Mouse (Mus musculus): ENCODE results near the gene Ccdc70. TPM values are rescaled to one million over a fixed set of nuclear protein-coding genes. Genes with fewer than 3 reads are reported as not detected.

Ccdc70 gene
- polyA plus RNA-seq, 1 experiment from 2014 or later = not detected

GRCm38 (mm10) chr8:21992184-21992583 is 22.6 kb downstream of the Ccdc70 start:
- Histone ChIP-seq H3K9me3 (no peaks in the 10 kb centered on the region), H3K9ac (replicated peaks) (no peak overlapping the region), H3K4me3 (no peak overlapping the region), H3K36me3 (no peaks in the 10 kb centered on the region), H3K27me3 (no peaks in the 10 kb centered on the region), H3K4me2 (replicated peaks) (no peak overlapping the region), H3K4me1 (no peaks in the 10 kb centered on the region), H3K27ac (replicated peaks) (no peak overlapping the region)
- peak; percentile 82 for ATAC-seq (ENCODE audit: low FRiP score, low read depth)
- 33% methylated on average over 6 of the region's 6 CpGs for WGBS

- H3K4me3 ChIP-seq = no peak overlapping the region
- no peak overlapping the region for H3K27ac ChIP-seq (replicated peaks)
- H3K9ac ChIP-seq (replicated peaks) = no peak overlapping the region
- H3K27me3 ChIP-seq = no peaks in the 10 kb centered on the region
- H3K4me2 ChIP-seq (replicated peaks) = no peak overlapping the region
- 57% methylated on average over 3 of the region's 3 CpGs for WGBS
- no peaks in the 10 kb centered on the region for H3K36me3 ChIP-seq
- ATAC-seq (ENCODE audit: low FRiP score, low read depth) = no peak
- no peaks in the 10 kb centered on the region for H3K4me1 ChIP-seq
- no peaks in the 10 kb centered on the region for H3K9me3 ChIP-seq
Measured at GRCm38 (mm10) chr8:21995181-21995580, 25.6 kb downstream of the Ccdc70 start.

GRCm38 (mm10) chr8:22004750-22005522 is 35.4 kb downstream of the Ccdc70 start:
- Histone ChIP-seq H3K27ac (replicated peaks) (no peak overlapping the region), H3K27me3 (no peaks in the 10 kb centered on the region), H3K9me3 (no peaks in the 10 kb centered on the region), H3K36me3 (no peaks in the 10 kb centered on the region), H3K4me2 (replicated peaks) (no peak overlapping the region), H3K4me3 (no peak overlapping the region), H3K4me1 (no peaks in the 10 kb centered on the region), H3K9ac (replicated peaks) (no peak overlapping the region)
- ATAC-seq (ENCODE audit: low FRiP score, low read depth) = peak; percentile 69
- 78% methylated on average over 14 of the region's 14 CpGs for WGBS

GRCm38 (mm10) chr8:22006423-22006822 is 36.8 kb downstream of the Ccdc70 start:
- Histone ChIP-seq H3K27ac (replicated peaks) (no peak overlapping the region), H3K9me3 (no peaks in the 10 kb centered on the region), H3K9ac (replicated peaks) (no peak overlapping the region), H3K36me3 (no peaks in the 10 kb centered on the region), H3K4me2 (replicated peaks) (no peak overlapping the region), H3K4me3 (no peak overlapping the region), H3K27me3 (no peaks in the 10 kb centered on the region), H3K4me1 (no peaks in the 10 kb centered on the region)
- WGBS = 85% methylated on average over 6 of the region's 6 CpGs
- ATAC-seq (ENCODE audit: low FRiP score, low read depth) = no peak

- no peak overlapping the region for H3K4me2 ChIP-seq (replicated peaks)
- WGBS = 74% methylated on average over 3 of the region's 3 CpGs
- no peak overlapping the region for H3K27ac ChIP-seq (replicated peaks)
- no peaks in the 10 kb centered on the region for H3K36me3 ChIP-seq
- no peak overlapping the region for H3K9ac ChIP-seq (replicated peaks)
- H3K4me1 ChIP-seq = no peaks in the 10 kb centered on the region
- no peaks in the 10 kb centered on the region for H3K9me3 ChIP-seq
- H3K4me3 ChIP-seq = no peak overlapping the region
- no peak for ATAC-seq (ENCODE audit: low FRiP score, low read depth)
- no peaks in the 10 kb centered on the region for H3K27me3 ChIP-seq
Measured at GRCm38 (mm10) chr8:22009403-22009802, 39.8 kb downstream of the Ccdc70 start.

- WGBS = 72% methylated on average over 24 of the region's 24 CpGs
- Histone ChIP-seq H3K36me3 (no peaks in the 10 kb centered on the region), H3K4me1 (no peaks in the 10 kb centered on the region), H3K4me3 (no peak overlapping the region), H3K27ac (replicated peaks) (no peak overlapping the region), H3K27me3 (no peaks in the 10 kb centered on the region), H3K4me2 (replicated peaks) (no peak overlapping the region), H3K9me3 (no peaks in the 10 kb centered on the region), H3K9ac (replicated peaks) (no peak overlapping the region)
- ATAC-seq (ENCODE audit: low FRiP score, low read depth) = no peak
Measured at GRCm38 (mm10) chr8:22013034-22013707, 43.6 kb downstream of the Ccdc70 start.

GRCm38 (mm10) chr8:22017731-22018130 is 48.2 kb downstream of the Ccdc70 start:
- H3K27ac ChIP-seq (replicated peaks) = no peak overlapping the region

GRCm38 (mm10) chr8:22019498-22019897 is 49.9 kb downstream of the Ccdc70 start:
- Histone ChIP-seq H3K36me3 (no peaks in the 10 kb centered on the region), H3K27me3 (no peaks in the 10 kb centered on the region), H3K4me2 (replicated peaks) (no peak overlapping the region), H3K4me3 (no peak overlapping the region), H3K27ac (replicated peaks) (no peak overlapping the region), H3K4me1 (no peaks in the 10 kb centered on the region), H3K9ac (replicated peaks) (no peak overlapping the region), H3K9me3 (no peaks in the 10 kb centered on the region)
- no peak for ATAC-seq (ENCODE audit: low FRiP score, low read depth)
- 93% methylated on average over 5 of the region's 5 CpGs for WGBS

More at GRCm38 (mm10) chr8:22017731-22018130, 48.2 kb downstream of the Ccdc70 start:
- H3K27me3 ChIP-seq = no peaks in the 10 kb centered on the region
- no peaks in the 10 kb centered on the region for H3K9me3 ChIP-seq
- H3K4me1 ChIP-seq = no peaks in the 10 kb centered on the region
- no peaks in the 10 kb centered on the region for H3K36me3 ChIP-seq
- 65% methylated on average over 7 of the region's 7 CpGs for WGBS
- no peak overlapping the region for H3K9ac ChIP-seq (replicated peaks)
- no peak overlapping the region for H3K4me2 ChIP-seq (replicated peaks)
- no peak for ATAC-seq (ENCODE audit: low FRiP score, low read depth)
- H3K4me3 ChIP-seq = no peak overlapping the region

- Histone ChIP-seq H3K27me3 (no peaks in the 10 kb centered on the region), H3K4me3 (no peak overlapping the region), H3K9ac (replicated peaks) (no peak overlapping the region), H3K4me2 (replicated peaks) (no peak overlapping the region), H3K4me1 (no peaks in the 10 kb centered on the region), H3K36me3 (no peaks in the 10 kb centered on the region), H3K9me3 (no peaks in the 10 kb centered on the region), H3K27ac (replicated peaks) (no peak overlapping the region)
- 59% methylated on average over 7 of the region's 7 CpGs for WGBS
- no peak for ATAC-seq (ENCODE audit: low FRiP score, low read depth)
Measured at GRCm38 (mm10) chr8:22022244-22022643, 52.7 kb downstream of the Ccdc70 start.

Other genes with a start within 250 kb of the Ccdc70 start
- gene Defa24, start 235.3 kb upstream of the Ccdc70 start, polyA plus RNA-seq (2016; fragmentation: Nextera tagmentation; extraction: Ambion mirVana) = not detected in 2 replicates
- not detected in 2 replicates for gene Defb50, start 146.2 kb upstream of the Ccdc70 start, polyA plus RNA-seq (2016; fragmentation: Nextera tagmentation; extraction: Ambion mirVana)
- gene Defb2, start 129.8 kb upstream of the Ccdc70 start, polyA plus RNA-seq (2016; fragmentation: Nextera tagmentation; extraction: Ambion mirVana) = not detected in 2 replicates
- not detected in 2 replicates for gene Defb10, start 110.9 kb upstream of the Ccdc70 start, polyA plus RNA-seq (2016; fragmentation: Nextera tagmentation; extraction: Ambion mirVana)
- not detected in 2 replicates for gene Defb9, start 84.4 kb upstream of the Ccdc70 start, polyA plus RNA-seq (2016; fragmentation: Nextera tagmentation; extraction: Ambion mirVana)
- gene Defb11, start 63.4 kb upstream of the Ccdc70 start, polyA plus RNA-seq (2016; fragmentation: Nextera tagmentation; extraction: Ambion mirVana) = 1.3 TPM in 1 of 2 replicates, not detected in the other
- not detected in 2 replicates for gene Defb15, start 37.1 kb upstream of the Ccdc70 start, polyA plus RNA-seq (2016; fragmentation: Nextera tagmentation; extraction: Ambion mirVana)
- gene Defb35, start 31.4 kb upstream of the Ccdc70 start, polyA plus RNA-seq (2016; fragmentation: Nextera tagmentation; extraction: Ambion mirVana) = not detected in 2 replicates
- not detected in 2 replicates for gene Defb13, start 23.0 kb upstream of the Ccdc70 start, polyA plus RNA-seq (2016; fragmentation: Nextera tagmentation; extraction: Ambion mirVana)
- not detected in 2 replicates for gene Fam90a1a, start 11.1 kb upstream of the Ccdc70 start, polyA plus RNA-seq (2016; fragmentation: Nextera tagmentation; extraction: Ambion mirVana)
- gene Atp7b, start 90.5 kb downstream of the Ccdc70 start, polyA plus RNA-seq (2016; fragmentation: Nextera tagmentation; extraction: Ambion mirVana) = 1.9 and 2.6 TPM in 2 replicates
- 31.7 and 37.9 TPM in 2 replicates for gene Alg11, start 90.9 kb downstream of the Ccdc70 start, polyA plus RNA-seq (2016; fragmentation: Nextera tagmentation; extraction: Ambion mirVana)
- 0.31 and 0.41 TPM in 2 replicates for gene Nek5, start 155.3 kb downstream of the Ccdc70 start, polyA plus RNA-seq (2016; fragmentation: Nextera tagmentation; extraction: Ambion mirVana)
- 7.4 and 10.2 TPM in 2 replicates for gene Nek3, start 196.7 kb downstream of the Ccdc70 start, polyA plus RNA-seq (2016; fragmentation: Nextera tagmentation; extraction: Ambion mirVana)
- 50.7 and 55.4 TPM in 2 replicates for gene Ckap2, start 216.0 kb downstream of the Ccdc70 start, polyA plus RNA-seq (2016; fragmentation: Nextera tagmentation; extraction: Ambion mirVana)
- 39.3 and 41.0 TPM in 2 replicates for gene Vps36, start 223.0 kb downstream of the Ccdc70 start, polyA plus RNA-seq (2016; fragmentation: Nextera tagmentation; extraction: Ambion mirVana)

Data from midbrain, embryonic 12.5 days (tissue).